8 mouse cellular contexts compared by ENCODE assay signal in the genomic region with DNA sequence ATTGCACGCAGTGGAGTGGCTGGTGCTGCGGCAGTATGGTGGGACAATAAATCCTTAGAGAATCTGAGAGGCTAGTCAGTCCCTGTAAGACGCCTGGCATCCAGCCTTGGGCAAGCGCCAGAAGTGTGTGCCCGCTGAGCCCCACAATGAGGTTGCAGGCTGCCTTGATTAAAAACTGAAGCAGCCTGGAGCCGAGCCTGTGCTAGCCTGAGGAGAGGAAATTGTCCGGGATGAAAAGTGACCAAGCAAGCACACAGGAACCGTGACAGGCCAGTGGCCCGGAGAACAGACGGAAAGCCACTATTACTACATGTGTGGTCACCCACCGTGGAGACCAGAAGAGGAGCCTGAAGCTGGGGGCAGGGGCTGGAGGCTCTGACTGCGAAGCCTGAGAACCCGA. TPM values are rescaled to one million over a fixed set of nuclear protein-coding genes. Genes with fewer than 3 reads are reported as not detected.
DNase-seq lines count a peak whose midpoint lies in the region; ATAC-seq lines count a peak whose summit lies in the region.
"Had no signal": no experiment of that assay in that cellular context is flagged by ENCODE, and none has a peak within 500 bp of the region (broad histone marks: within the 10 kb centered on the region; RNA-seq: fewer than 3 reads in every experiment).

No protein-coding gene starts in this region.

- no peak overlapping the region for H3K4me3 ChIP-seq in midbrain, embryonic 15.5 days
- H3K4me3 ChIP-seq: midbrain, embryonic 12.5 days had no signal

- H3K9me3 ChIP-seq in midbrain, embryonic 15.5 days, result no peaks in the 10 kb centered on the region
- H3K9me3 ChIP-seq: midbrain, embryonic 12.5 days had no signal

- peak; percentile 18 for ATAC-seq in granulocyte monocyte progenitor cell, adult 5-6 weeks (replicated peaks; ENCODE audit: poor library complexity, severe bottlenecking)
- ATAC-seq in midbrain, embryonic 15.5 days (replicated peaks), result peak; percentile 82

- H3K36me3 ChIP-seq in midbrain, embryonic 15.5 days (replicated peaks), result no peaks in the 10 kb centered on the region

- no peak overlapping the region for H3K4me2 ChIP-seq in midbrain, embryonic 15.5 days
- H3K4me2 ChIP-seq: midbrain, embryonic 12.5 days had no signal

- H3K27ac ChIP-seq in midbrain, embryonic 15.5 days, result no peak overlapping the region
- H3K27ac ChIP-seq: midbrain, embryonic 12.5 days had no signal

- H3K4me1 ChIP-seq in midbrain, embryonic 15.5 days, result no peaks in the 10 kb centered on the region

- H3K9ac ChIP-seq in midbrain, embryonic 15.5 days, result no peak overlapping the region
- H3K9ac ChIP-seq: midbrain, embryonic 12.5 days had no signal

- peak; percentile 71 for DNase-seq in retina, postnatal 1 day
- DNase-seq in retina, embryonic 14.5 days (ENCODE audit: low spot score), result no peak
- DNase-seq in cerebellum, adult 9-10 months, result peak; percentile 79
- no peak for DNase-seq in B cell, adult 2 months
- no peak for DNase-seq in urinary bladder, postnatal 10 days (ENCODE audit: low spot score)

- 57% methylated on average over 13 of the region's 13 CpGs for WGBS in midbrain, embryonic 15.5 days

- no peaks in the 10 kb centered on the region for H3K27me3 ChIP-seq in midbrain, embryonic 15.5 days (replicated peaks)
- H3K27me3 ChIP-seq: midbrain, embryonic 12.5 days had no signal

RNA-seq across cellular contexts. Expression of a gene that starts 14.6 kb away (rescaled TPM):
- 966 and 1,044 TPM in 2 replicates for total RNA-seq in granulocyte monocyte progenitor cell, adult 5-6 weeks (2014; fragmentation: Nextera tagmentation)
- 864 and 928 TPM in 2 replicates for total RNA-seq in granulocyte monocyte progenitor cell, adult 5-6 weeks (2017)
- 12.2 and 15.2 TPM in 2 replicates for polyA plus RNA-seq in midbrain, embryonic 15.5 days (2015; fragmentation: Nextera tagmentation; extraction: Ambion mirVana)

RNA-seq across cellular contexts. Expression of a gene that starts 36.1 kb away (rescaled TPM):
- total RNA-seq in granulocyte monocyte progenitor cell, adult 5-6 weeks (2014; fragmentation: Nextera tagmentation), result 26.2 and 30.5 TPM in 2 replicates
- 46.7 and 50.0 TPM in 2 replicates for total RNA-seq in granulocyte monocyte progenitor cell, adult 5-6 weeks (2017)
- 18.3 TPM in 2 replicates for polyA plus RNA-seq in midbrain, embryonic 15.5 days (2015; fragmentation: Nextera tagmentation; extraction: Ambion mirVana)

Comparison
In these comparisons a context has a peak if more than half of its experiments do, and no peak if none do; other contexts are left out.
1. DNase-seq: peak in retina, postnatal 1 day (single experiment) and cerebellum, adult 9-10 months (single experiment); none in retina, embryonic 14.5 days (single experiment), B cell, adult 2 months (0 of 2) and urinary bladder, postnatal 10 days (single experiment).